Mouse (Mus musculus): ENCODE measurements around the gene Ppp1r2. TPM values are rescaled to one million over a fixed set of nuclear protein-coding genes. Genes with fewer than 3 reads are reported as not detected.
"Not testable (repeated sequence)": the region's sequence is repeated elsewhere in the genome, so short reads cannot be mapped to it uniquely, and the experiment has no call there.

Gene Ppp1r2
- 10 to 100 TPM; 74.1 to 92.4 (median 77.5) TPM for total RNA-seq (2022)

DNA sequence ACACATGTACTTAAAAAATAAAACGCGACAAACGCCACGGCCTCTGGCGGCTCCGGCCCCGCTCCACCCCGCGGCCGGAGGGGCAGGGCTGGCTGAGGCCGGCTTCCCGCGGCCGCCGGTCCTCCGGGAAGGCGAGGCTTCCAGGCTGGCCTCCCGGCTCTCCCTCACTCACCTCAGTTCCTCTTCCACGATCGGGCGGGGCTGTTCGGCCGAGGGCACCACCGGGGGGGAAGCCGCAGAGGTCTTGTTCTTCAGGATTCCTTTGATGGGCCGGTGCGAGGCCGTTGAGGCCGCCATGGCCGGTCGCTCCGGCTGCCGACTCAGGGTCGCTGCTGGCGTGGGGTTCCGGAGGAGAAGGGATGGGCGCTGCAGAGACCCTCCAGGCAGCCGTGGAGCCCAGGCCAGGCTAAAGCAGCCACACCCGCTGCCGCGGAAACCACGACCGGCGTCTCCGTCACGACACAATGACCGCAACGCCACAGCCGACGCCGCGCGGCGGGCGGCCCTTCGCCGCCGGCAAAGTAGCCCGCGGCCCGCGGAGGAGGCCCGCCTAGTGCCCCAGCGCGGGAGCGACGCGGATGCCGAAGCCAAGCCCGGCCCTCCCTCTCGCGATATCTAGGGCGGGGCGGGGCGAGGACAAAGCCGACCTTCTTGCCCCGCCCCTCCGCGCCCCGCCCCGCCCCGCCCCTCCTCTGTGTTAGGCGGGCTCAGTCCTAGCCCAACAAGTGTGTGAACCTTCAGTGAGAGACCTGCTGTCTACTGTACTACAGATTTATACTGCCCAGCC is at the start of gene Ppp1r2:
Gene Ppp1r2 (minus strand): TSS at position 604 of the 787 bp plus-strand sequence.
- peak; percentile 88 for DNase-seq (ENCODE audit: low spot score)

DNA sequence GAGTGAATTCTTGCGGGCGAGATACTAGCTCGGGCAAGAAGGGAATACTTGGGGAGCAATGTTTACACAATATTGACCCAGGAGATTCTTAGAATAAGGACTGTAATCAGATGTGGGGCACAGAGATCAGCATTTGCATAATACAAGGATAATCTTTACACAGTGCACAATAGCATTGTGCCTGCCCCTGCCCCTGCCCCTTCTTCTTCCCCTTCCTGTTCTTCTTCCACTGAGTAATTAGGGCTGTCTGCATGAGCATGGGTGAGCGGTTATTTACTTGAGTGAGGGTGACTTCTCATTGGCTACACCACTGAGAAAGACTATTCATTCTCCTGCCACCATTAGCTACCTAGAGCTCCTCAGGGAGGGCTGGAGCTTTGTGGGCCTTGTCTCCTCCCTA is 46.4 kb upstream of the Ppp1r2 start:
- DNase-seq (ENCODE audit: low spot score): no peak

DNA sequence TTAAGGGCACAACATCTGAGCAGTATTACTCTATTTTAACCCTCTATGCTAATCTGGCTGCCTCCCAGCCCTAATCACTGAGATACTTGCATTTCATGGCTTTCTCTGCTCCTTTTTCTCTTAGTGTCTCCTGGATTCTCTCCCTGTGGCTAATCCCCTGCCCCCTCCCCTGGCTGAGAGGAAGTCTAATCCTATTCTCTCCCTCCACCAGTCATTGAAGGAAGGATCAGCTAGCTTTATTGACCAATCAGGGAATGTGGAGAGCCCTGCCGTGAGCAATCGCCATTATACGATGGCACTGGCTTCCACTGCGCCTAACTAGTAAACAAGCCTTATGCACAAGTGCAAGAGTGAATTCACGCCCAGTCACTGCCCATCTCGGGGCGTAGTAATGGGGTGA is 45.9 kb upstream of the Ppp1r2 start:
- DNase-seq (ENCODE audit: low spot score): no peak

DNA sequence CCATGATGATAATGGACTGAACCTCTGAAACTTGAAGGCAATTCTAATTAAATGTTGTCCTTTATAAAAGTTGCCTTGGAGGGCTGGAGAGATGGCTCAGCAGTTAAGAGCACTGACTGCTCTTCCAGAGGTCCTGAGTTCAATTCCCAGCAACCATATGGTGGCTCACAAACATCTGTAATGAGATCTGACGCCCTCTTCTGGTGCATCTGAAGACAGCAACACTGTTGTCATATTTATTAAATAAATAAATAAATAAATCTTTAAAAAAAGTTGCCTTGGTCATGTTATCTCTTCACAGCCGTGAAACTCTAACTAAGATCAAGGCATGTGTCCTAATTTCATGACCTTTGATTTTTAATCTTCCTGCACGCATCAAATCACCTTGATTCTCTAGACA is 44.6 kb upstream of the Ppp1r2 start:
- DNase-seq (ENCODE audit: low spot score): not testable (repeated sequence)

DNA sequence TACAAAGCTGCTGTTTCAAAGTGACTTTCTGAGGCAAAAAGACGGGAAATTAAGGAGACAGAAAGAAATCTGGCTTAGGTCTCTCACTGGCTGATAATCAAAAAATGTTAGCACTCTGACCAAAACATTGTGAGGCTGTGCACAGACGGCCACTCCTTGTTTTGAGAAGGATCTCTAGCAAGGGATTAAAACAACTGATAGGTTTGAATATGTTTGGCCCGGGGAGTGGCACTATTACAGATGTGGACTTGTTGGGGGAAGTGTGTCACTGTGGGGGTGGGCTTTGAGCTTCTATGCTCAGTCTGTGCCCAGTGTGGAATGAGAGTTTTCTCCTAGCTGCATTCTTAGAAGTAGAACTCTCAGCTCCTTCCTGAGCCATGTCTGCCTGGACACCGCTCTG is 44.2 kb upstream of the Ppp1r2 start:
- DNase-seq (ENCODE audit: low spot score): peak; percentile 45

DNA sequence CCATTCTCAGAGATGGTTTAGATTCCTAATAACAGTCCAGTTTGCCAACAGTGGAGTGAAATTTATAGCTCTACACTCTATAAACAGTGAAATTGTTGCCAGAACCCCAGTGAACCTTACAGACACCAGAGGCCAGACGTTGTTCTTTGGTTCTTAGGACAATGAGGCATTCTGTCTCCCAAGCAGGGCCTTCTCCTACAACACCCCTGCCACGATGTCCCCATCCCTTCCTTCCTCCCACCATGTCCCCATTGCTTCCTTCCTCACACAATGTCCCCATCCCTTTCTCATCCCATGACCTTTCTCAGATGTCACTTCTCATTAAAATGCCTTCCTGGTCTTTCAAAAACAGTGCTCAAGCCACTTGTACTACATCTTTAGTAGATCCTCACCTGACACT is 43.3 kb upstream of the Ppp1r2 start:
- no peak for DNase-seq (ENCODE audit: low spot score)

DNA sequence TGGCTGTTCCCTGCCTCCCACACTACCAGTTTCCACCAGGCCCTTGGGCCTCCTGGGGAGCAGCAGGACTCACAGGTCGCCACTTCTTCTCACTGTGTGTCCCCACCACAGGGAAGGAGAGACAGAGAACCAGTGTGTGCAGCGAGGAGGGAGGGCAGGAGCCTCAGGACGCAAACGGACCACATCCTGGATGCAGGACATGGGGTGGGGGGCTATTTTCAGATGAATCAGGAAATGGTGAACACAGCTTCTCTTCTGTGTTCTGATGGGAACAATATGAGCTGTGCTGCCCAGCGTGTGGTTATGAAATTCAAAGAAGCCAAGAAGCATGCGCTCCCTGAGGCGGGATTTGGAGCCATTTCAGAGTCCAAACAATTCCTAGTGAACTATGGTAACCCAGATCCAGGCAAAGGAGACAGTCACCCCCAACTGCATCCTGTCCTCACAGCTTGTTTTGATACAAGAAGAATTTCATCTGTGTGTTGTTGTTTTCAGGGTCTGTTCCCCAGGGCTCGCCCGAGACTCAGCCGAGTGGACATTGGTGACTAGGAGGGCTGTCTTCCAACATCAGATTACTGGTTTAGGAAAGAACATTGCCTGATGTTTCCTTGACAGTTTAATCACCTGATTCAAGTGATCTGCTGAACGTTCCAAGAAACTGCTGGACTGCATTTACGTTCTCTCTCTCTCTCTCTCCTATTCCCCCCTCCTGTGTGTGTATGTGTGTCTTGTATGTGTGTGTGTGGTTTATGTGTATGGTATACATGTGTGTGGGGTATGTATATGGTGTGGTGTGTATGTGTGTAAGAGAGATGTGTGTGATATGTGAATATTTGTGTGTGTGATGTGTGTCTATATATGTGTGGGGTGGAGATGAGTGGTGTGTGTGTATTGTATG is 41.4 kb upstream of the Ppp1r2 start:
- DNase-seq (ENCODE audit: low spot score): peak; percentile 79

DNA sequence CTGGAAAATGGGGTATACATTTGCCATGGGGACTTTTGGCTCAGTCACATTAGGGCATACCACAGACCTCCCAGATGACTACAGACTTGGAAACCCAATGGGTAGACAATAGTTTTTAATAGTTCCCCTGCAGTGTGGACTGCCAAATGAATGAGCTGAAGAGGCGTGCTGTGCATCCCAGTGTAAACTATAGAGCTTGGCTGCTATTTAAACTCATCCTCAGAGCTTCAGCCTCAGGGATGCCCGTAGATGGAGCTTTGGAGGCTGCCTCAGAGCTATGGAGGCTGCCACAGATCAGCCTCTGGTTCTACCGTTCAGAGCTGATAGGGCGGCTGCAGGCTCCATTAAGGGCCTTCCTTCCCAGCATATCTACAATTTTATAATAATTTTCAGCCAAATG is 40.2 kb upstream of the Ppp1r2 start:
- no peak for DNase-seq (ENCODE audit: low spot score)

DNA sequence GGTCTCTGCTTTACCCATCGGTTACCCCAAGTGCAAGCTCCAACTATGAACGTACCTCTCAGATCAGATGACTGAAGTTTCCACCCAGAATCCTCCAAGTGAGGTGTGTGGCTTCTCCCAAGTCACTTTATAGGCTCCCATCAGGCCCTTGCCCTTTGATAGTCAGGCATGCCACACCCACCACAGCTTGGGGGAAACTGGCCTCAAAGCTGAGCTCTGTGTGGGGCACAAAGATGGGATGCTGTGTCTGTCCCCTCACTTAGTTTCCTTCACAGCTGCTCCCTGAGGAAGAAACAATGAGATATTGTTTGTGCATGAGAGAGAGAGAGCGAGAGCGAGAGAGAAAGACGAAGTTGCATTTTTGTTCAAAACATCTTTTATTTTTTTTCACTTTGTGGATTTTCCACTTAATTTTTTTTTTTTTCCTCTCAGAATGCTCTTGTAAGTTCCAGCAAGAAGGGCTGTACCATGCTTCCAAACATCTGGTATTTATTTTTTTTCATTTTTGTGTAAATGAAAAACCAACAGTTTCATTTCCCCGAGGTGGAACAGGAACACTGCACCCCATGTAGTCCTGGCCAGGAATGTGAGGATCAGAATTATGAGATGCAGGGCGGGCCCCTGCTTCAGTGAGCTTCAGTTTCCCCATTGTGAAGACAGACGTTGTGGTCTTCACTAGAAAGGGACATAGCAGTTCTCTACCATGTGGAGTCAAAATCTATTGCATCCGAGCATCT is 39.6 kb upstream of the Ppp1r2 start, which contains the start of gene Apod:
Gene Apod (minus strand): TSS at position 312 of the 737 bp plus-strand sequence.
- DNase-seq (ENCODE audit: low spot score): no peak

DNA sequence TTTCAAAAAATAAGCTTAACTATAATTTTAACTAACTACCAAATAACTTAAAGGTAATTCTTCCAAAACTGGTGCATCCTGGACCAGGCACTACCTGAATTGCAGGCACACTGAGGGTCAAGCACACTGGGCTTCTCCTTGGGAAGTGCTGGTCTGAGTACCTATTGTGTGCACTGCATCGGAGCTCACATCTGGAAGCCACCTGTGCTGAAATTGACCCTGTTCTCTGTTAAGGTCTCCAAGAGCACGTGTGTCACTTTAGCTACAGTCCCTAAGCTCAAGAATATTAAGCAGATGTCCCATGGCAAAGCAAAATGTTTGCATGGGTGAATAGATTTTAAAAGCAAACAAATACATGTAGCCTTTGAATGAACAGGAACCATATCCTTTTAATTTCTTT is 38.5 kb upstream of the Ppp1r2 start:
- DNase-seq (ENCODE audit: low spot score): no peak

DNA sequence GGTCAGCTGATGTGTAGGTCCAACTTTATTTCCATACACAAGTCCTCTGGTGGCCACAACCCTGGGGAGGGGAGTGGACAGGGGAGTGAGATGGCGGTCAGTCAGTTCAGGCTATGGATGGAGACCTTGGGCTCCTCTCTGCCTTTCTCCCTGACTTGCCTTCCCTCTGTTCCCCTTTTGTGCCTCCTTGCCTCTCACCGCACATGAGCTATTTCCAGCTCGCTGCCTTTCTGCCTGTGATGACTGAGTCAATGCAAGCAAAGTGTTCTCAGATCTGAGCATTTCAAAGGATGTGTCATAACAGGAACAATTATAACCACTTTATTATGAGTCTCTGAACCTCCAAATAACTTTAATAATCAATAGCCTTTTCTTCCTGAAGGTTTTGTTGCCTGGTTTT is 37.2 kb upstream of the Ppp1r2 start:
- no peak for DNase-seq (ENCODE audit: low spot score)

DNA sequence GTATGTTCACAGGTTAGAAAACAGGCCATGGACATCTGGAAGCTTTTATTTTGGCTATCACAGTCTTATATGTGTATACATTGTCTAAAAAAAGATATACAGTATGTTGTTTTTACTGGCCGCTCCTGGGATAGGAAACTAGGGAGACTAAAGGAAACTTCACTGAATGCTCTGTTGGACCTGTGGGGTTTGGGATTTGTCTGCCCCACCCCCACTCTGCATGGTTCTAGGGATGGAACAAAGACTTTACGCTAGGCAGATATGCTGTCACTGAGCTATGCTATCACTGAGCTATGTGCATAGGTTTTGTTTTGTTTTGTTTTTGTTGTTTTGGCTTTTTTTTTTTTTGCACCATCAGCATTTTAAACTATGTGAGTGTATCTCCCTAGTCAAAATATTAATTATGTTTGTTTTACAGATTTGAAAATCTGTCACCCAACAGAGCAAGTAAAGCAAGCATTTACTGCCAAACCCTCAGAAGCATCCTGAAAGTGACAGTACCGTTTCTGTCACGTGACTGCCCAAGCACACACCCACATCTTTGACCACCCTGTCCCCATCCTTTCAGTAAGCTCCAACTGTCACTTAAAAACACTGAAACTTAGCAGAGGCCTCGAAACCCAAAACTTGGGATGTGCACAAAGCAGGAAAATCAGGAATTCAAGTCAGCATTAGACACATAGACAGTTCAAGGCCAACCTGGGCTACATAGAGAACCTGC is 30.3 kb upstream of the Ppp1r2 start:
- no peak for DNase-seq (ENCODE audit: low spot score)

DNA sequence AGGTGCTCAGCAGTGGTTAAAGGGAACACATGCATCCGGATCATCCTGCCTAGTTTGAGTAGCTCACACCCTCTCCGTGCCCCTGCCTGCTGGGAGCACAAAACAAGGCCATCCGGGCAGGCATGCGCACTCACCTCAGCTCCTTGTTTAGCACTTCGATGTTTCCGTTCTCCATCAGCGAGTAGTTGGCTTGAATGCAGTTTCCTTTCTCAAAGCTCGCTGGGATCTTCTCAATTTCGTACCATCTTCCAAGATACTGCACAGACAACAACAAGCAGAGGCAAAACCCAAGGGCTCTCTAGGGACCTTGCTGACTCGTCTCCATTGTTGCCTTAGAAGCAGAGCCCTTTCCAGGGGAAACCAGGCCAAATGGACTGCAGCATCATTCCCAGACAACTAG is 28.2 kb upstream of the Ppp1r2 start:
- DNase-seq (ENCODE audit: low spot score): peak; percentile 73

DNA sequence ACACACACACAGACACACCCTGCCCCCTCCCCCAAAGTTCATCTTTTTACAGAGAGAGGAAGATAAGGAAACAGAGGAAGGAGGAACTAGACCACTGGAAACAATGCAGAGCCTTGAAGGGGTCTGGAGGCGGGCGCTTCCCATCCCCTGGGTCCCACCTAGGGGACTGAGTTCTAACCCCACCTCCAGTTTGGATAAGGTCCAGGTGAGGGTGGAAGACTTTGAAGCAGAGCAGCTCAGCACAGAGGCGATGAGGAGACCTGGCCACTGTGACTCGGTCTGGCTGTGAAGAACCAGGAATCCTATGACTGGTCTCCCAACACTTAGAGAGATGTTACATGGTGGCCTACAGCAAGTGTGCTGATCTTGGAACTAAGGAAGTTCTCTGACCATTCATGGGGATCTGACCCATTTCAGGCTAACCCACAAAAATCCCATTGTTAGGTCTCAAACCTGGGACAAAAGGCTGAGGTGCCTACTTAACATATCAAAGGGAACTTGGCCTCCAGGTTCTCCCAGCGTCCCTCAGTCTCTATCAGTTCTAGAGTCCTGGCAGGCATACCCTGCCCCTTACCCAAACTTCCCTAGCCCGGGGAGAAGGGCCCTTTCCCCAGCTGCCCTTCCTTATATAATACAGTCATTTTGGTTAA is 25.9 kb upstream of the Ppp1r2 start:
- no peak for DNase-seq (ENCODE audit: low spot score)

DNA sequence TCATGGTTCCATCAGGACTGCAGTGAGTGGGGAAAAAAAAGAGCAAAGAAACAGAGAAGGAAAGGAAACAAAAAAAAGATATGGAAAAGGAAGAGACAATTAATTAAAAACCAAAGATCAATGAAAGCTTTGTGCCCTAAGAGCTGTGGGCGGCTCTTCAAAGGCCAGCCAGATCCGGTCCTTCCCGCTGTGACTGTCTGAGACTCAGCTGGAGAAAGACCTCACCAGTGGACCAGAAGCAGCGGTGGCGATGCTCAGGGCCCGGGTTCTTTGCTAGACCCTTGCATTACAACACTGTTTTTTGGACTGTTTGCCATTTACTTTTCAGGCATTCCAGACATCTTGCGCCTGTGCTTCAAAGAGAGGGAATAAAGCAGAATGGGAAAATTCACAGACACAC is 25.4 kb upstream of the Ppp1r2 start:
- DNase-seq (ENCODE audit: low spot score): no peak

DNA sequence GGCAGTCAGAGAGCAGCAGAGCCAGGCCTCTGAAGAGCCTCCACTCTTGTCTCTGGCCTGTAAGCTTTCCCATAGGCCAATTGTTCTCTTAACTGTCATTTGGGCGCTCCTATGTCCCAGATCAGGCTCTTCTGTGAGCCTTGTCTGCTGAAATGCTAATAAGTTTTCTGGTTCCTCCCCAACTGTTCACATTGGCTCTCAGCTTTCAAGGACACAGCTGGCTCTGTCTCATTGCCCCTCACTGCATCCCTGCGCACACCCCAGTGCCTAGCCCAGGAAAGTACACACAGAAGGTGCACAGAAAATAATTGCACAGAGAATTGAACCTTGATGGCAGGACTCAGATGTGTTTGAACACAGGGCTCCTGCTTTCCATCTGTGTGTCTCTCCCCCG is 24.9 kb upstream of the Ppp1r2 start:
- DNase-seq (ENCODE audit: low spot score): no peak

DNA sequence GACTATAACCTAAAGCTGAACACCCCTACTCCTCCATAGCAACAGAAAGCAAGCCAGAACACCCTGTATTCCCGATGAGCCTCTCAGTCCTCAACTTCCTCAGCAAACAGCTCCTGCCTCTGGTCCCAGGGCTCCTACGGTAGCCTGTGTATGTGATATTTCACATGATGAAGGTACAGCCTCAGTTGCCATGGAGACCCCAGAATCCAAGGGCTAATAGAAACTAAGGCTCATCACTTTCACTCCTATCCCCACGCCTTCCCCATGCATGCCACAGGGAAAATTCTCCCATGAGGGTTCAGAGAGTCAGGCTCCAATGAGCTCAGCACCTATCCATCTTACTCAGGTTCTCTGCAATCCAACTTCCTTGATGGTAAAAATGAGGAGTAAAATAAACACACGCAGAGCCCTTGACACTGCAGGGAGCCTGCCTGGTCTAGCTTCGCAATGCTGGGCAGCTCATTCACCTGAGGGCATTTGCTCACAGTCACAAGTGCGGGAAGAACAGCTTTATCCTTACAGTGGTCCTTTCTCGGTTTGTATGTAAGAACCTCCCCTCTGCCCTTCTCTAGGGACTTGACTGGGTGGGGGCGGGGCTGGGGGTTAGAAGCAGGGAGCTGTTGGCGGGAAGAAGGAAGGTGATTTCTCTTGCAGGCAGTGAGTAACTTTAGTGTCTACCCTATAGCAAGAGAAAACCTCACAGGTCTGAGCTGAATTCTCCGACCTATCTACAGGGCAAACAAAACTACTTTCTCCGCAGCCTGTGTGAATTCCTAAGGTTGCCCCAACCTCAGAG is 24.3 kb upstream of the Ppp1r2 start:
- no peak for DNase-seq (ENCODE audit: low spot score)

DNA sequence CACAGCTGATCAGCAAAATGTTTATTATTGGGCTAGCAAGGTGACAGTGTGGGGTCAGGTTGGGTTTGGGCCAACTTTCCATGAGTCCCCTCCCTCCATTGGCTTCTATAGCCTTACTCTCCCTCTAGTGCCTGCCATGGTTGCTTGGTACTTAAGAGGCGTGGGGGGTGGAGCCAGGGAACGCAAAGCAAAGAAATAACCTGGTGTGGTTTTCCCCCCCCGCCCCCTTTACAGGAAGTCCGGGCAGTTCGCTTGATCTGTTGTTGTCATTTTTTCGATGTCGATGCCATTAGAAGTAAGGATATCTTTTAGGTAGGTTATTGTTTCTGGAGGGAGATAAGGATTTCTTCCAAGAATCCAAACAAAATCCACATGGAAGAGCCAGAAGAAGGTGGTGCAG is 22.0 kb upstream of the Ppp1r2 start:
- no peak for DNase-seq (ENCODE audit: low spot score)

DNA sequence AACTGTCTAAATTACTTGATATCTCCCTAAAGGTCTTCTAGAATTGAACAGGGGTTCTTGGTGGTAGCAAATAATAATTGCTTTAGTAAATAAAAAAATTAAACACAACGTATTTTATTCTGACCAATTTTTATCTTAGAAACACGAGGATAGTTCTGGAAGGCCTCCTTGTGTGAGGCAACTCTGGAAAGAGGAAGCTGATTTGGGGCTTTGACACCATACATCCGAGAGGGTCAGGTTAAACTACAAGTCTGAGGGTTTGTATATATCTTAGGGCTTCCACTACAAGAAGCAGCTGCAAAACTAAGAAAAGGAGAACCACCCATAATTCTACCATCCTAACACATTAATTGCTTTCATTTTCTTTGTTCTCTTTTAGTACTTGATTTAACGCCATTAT is 18.7 kb upstream of the Ppp1r2 start:
- no peak for DNase-seq (ENCODE audit: low spot score)

DNA sequence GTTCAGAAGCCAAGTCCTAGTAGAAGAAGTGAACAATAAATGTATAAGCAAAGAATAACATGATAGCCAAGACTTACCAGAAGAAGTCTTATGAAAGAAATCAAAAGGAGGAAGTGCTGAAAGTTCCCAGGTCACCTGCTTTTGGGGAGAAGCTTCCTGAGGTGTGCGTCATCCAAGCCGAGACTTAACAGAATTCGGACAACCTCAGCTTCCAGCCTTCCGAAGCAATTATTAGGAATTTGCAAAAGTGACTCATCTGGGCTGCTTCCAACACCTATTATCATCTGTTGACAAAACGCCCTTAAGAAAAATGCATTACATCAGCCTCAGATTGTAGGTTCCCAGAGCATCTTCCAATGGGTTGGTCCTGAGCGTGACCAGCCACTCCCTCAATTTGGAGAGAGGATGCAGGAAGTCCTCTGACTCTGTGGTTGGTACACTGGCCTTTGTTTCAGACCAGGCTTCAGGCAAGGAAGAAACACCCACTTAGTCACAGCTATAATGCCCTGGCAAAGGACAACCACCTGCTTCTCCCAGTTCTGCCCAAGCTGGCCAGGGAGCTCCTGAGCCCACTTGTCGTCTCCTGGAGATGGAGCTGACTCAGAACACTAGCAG is 15.8 kb upstream of the Ppp1r2 start:
- peak; percentile 81 for DNase-seq (ENCODE audit: low spot score)

Measured in heart, adult 8-10 months (tissue).